Mouse (Mus musculus) ES-Bruce4 (cell line): ENCODE results near the gene Tlr9. TPM values are rescaled to one million over a fixed set of nuclear protein-coding genes. Genes with fewer than 3 reads are reported as not detected.
A peak's percentile ranks its signal among the peaks of the same experiment; 100 is the strongest.

ENCODE experiments used
- H3K27ac ChIP-seq: 2 replicates; pipeline ENCODE4 v1.5.1; 2012; ENCODE audit warnings: low read length, inconsistent platforms; ENCODE audit not compliant: insufficient read depth
- H3K27me3 ChIP-seq: 2 replicates; pipeline ENCODE4 v1.6.1; 2012; ENCODE audit warnings: mild to moderate bottlenecking, low read length, inconsistent platforms; ENCODE audit not compliant: control insufficient read depth, poor library complexity, insufficient read depth, severe bottlenecking
- H3K36me3 ChIP-seq: 2 replicates; pipeline ENCODE4 v1.6.1; 2012; ENCODE audit warnings: inconsistent platforms, mild to moderate bottlenecking, low read length, moderate library complexity; ENCODE audit not compliant: control insufficient read depth, poor library complexity, insufficient read depth, severe bottlenecking
- H3K4me1 ChIP-seq: one replicate; pipeline ENCODE4 v1.8.1; 2011; ENCODE audit warnings: low read length; ENCODE audit not compliant: control insufficient read depth, insufficient read depth
- H3K4me3 ChIP-seq: 2 replicates; pipeline ENCODE4 v1.5.1; 2011; ENCODE audit warnings: low read depth, mild to moderate bottlenecking, low read length
- H3K9ac ChIP-seq: 2 replicates; pipeline ENCODE4 v1.6.1; 2012; ENCODE audit warnings: low read depth, mild to moderate bottlenecking, inconsistent platforms; ENCODE audit not compliant: poor library complexity, severe bottlenecking
- H3K9me3 ChIP-seq: replicated peaks from 2 replicates; pipeline ENCODE4 v1.6.1; 2012; ENCODE audit warnings: mild to moderate bottlenecking, low read length, inconsistent platforms; ENCODE audit not compliant: control insufficient read depth, poor library complexity, insufficient read depth, severe bottlenecking
- CTCF ChIP-seq: IDR thresholded peaks from one replicate; pipeline ENCODE4 v1.8.1; 2011; ENCODE audit warnings: low read depth, low read length
- EP300 ChIP-seq: IDR thresholded peaks from 2 replicates; pipeline ENCODE4 v1.6.1; 2011; ENCODE audit warnings: low read depth, low read length; ENCODE audit not compliant: insufficient read depth
- POLR2A ChIP-seq: IDR thresholded peaks from one replicate; pipeline ENCODE4 v1.8.1; 2011; ENCODE audit warnings: low read length; ENCODE audit not compliant: insufficient read depth
- polyA plus RNA-seq: library from polyadenylated mRNA; stranded (reverse); fragments of >200 nt; gene quantifications from 2 replicates; pipeline ENCODE4 v1.2.4, GENCODE M21; 2011; ENCODE audit warnings: low read depth; ENCODE audit not compliant: missing spikeins, insufficient read depth, insufficient read length

The Tlr9 gene
- polyA plus RNA-seq, 1 experiment, result not detected

DNA sequence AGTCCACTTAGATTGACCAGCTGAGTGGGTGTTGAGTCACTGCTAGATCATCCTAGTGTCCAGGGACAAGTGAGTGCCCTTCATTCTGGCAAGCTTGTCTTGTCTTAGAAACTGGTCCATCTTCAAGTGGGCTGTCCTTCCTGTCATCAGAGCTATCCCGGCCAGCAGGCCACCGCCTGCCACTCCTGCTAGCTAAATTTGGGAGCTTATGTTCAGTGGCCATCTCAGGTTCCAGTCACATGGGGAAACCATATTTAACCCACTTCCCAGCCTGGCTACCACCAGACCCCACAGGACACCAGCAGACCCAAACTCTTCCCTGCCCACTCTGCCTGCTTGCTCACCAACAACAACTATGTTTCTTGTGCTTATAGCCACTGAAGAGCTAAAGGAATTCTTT is 15.9 kb upstream of the Tlr9 start:
- Histone ChIP-seq H3K9me3 (no peaks in the 10 kb centered on the region), H3K27me3 (no peaks in the 10 kb centered on the region), H3K27ac (no peak overlapping the region), H3K4me3 (no peak overlapping the region), H3K4me1 (peaks cover 11% of the 10 kb centered on the region), H3K9ac (no peak overlapping the region), H3K36me3 (no peaks in the 10 kb centered on the region)
- TF ChIP-seq CTCF, result no peak

DNA sequence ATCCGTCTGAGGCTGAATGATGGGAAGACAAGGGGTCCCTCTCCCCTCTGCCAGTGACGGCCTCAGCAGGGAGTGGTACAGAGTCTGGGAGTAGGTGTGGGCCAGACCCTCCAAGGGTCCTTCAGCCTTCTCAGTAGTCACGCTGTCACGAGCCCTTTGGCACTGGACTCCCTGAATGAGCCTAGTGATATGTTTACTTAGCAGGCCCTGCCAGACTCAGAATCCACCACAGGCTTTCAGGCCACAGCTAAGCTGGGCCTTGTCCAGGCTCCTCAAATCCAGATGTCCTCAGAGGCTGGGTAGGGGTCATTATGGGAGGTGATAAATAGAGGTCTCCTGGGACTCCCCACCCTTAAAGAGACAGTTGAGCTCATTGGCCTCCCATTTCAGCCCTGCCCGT is 14.2 kb upstream of the Tlr9 start:
- no peaks in the 10 kb centered on the region for H3K27me3 ChIP-seq
- no peaks in the 10 kb centered on the region for H3K9me3 ChIP-seq
- no peak overlapping the region for H3K27ac ChIP-seq
- TF ChIP-seq POLR2A (no peak), CTCF (no peak), EP300 (no peak)
- H3K4me3 ChIP-seq, result no peak overlapping the region
- 0 out of 2 replicates have a peak, but pooled peaks cover 3% of the 10 kb centered on the region for H3K36me3 ChIP-seq
- H3K4me1 ChIP-seq, result peaks cover 15% of the 10 kb centered on the region
- H3K9ac ChIP-seq, result no peak overlapping the region

DNA sequence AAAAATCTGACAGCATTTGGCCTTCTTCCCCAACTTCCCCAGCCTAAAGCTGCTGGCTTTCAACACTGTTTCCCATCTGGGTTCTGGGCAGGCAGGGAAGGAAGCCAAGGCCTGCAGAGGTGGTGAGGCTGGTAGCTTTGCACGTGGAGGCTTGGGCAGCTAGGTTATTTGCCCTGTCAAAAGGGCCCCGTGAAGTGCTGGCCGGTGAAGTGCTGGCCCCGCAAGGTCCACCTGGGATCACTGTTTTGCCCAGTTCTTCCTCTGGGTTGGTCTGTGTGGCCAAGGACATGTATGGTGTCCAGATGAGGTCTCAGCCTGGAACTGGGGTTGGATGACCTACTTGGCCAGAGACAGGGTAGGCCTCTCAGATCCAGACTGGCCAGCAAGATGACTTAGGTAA is 12.4 kb upstream of the Tlr9 start:
- peaks cover 14% of the 10 kb centered on the region for H3K36me3 ChIP-seq
- H3K4me1 ChIP-seq, result peaks cover 11% of the 10 kb centered on the region
- no peak for TF ChIP-seq EP300
- TF ChIP-seq POLR2A, result no peak
- no peak for TF ChIP-seq CTCF
- H3K27ac ChIP-seq, result no peak overlapping the region; the same call in 1 of the 2 replicates
- no peaks in the 10 kb centered on the region for H3K9me3 ChIP-seq
- H3K4me3 ChIP-seq, result no peak overlapping the region
- H3K27me3 ChIP-seq, result no peaks in the 10 kb centered on the region
- no peak overlapping the region for H3K9ac ChIP-seq

DNA sequence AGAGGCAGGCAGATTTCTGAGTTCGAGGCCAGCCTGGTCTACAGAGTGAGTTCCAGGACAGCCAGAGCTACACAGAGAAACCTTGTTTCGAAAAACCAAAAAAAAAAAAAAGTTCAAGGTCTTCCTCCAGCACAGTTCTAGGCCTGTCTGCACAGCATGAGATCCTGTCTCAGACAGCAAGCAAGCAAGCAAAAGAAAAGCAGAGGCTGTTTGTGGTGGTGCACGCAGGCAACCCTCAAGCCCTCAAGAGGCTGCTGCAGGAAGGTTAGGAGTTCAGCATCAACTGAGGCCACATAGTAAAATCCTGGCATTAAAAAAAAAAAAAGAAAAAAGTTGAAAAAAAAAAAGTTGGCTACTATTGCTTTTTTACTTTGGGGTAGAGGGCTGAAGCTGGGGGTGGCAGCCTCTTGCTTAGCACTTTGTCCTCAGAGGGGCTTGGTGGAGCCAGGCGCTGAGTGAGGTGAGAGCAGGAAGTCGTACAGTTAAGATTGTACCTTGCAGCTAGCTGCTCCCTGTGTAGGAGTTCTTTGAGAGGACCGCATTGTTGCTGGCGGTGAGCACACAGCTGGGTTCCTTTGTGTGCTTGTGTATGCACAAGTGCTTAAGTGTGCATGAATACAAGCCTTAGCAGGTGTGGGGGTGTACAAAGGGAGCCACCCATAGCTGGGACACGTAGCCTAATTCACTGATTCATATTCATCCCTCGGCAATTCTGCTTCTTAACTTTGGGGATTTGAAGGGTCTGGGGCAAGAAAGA is 11.4 kb upstream of the Tlr9 start:
- TF ChIP-seq CTCF, result no peak
- TF ChIP-seq EP300, result peak; percentile 97
- Histone ChIP-seq H3K36me3 (peaks cover 14% of the 10 kb centered on the region), H3K9me3 (no peaks in the 10 kb centered on the region), H3K4me3 (peak overlapping the region; percentile 76), H3K27ac (peak overlapping the region; percentile 90), H3K4me1 (peaks cover 6% of the 10 kb centered on the region), H3K27me3 (no peaks in the 10 kb centered on the region), H3K9ac (peak overlapping the region; percentile 36)

DNA sequence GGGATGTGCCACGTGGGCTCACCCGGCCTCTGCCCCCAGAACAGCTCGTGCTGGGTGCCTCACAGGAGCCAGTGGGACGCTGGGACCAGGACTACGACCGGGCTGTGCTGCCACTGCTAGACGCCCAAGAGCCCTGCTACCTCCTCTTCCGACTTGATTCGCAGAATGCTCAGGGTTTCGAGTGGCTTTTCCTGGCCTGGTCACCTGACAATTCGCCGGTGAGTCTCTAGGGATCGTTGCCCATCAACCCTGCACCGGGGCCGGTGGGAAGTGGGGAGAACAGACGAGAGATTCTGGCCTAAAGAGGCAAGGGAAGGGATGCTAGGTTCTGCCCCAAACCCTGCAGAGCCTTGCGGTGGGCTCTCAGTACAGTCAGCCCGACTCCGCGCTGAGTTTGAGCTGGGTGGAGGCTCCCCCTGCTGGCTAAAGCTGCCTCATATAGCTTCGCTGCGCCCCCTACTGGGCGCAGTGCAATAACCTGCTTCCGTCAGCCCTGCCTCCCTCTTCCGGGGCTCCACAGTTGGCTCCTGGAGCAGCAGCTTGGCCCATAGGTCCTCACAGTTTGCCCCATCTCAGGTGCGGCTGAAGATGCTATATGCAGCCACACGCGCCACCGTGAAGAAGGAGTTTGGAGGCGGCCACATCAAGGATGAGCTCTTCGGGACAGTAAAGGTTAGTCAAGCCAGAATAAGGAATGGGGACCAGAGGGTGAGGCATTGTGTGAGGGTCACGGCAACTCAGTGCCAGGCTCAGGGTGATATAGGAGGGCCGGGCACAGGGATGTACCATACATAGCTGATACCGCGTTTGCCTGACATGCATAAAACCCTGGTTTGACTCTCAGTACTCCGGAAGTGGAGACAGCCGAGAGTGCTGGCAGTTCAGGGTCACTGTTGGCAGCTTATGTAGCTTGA is 10.5 kb upstream of the Tlr9 start:
- peaks cover 14% of the 10 kb centered on the region for H3K36me3 ChIP-seq
- peak overlapping the region; percentile 90 for H3K27ac ChIP-seq
- no peaks in the 10 kb centered on the region for H3K9me3 ChIP-seq
- TF ChIP-seq EP300 (peak; percentile 54; the same call in 1 of the 2 replicates), CTCF (peak; percentile 100), POLR2A (no peak)
- peak overlapping the region; percentile 76 for H3K4me3 ChIP-seq
- no peaks in the 10 kb centered on the region for H3K27me3 ChIP-seq
- H3K4me1 ChIP-seq, result peaks cover 6% of the 10 kb centered on the region
- H3K9ac ChIP-seq, result peak overlapping the region; percentile 36

DNA sequence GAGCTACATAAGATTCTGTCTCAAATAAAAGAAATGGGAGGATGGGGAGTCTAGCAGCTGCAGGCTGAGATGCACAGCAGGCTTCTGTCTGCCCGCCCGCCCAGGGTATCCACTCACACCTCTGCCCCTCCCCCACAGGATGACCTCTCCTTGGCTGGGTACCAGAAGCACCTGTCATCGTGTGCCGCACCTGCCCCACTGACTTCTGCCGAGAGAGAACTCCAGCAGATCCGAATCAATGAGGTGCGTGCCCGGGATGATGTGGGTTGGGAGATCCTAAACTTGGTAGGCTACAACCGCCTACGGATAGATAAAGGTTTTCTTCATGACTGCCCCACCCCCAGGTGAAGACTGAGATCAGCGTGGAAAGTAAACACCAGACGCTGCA is 9.8 kb upstream of the Tlr9 start:
- no peaks in the 10 kb centered on the region for H3K9me3 ChIP-seq
- no peaks in the 10 kb centered on the region for H3K27me3 ChIP-seq
- H3K27ac ChIP-seq, result no peak overlapping the region
- TF ChIP-seq POLR2A (no peak), EP300 (0 out of 2 replicates have a peak, but pooled peaks have one; percentile 63), CTCF (no peak)
- peaks cover 14% of the 10 kb centered on the region for H3K36me3 ChIP-seq
- H3K9ac ChIP-seq, result no peak overlapping the region
- peak overlapping the region; percentile 63 for H3K4me3 ChIP-seq
- H3K4me1 ChIP-seq, result peaks cover 6% of the 10 kb centered on the region
